Mouse (Mus musculus) 3134 (cell line): ENCODE measurements around the gene Reep1.

Experiments used
- DNase-seq: peaks from one replicate; pipeline ENCODE4 v3.0.0-alpha.2; 2011; ENCODE audit warnings: low spot score; ENCODE audit not compliant: insufficient read length; ENCODE audit errors: extremely low read depth

The Reep1 gene

GRCm38 (mm10) chr6:71707511-71708501 lies at the start of gene Reep1:
Reep1 (plus strand) TSS chr6:71707561.
- no peak for DNase-seq

- DNase-seq, result no peak
These were observed 49.1 kb upstream of the Reep1 start for GRCm38 (mm10) chr6:71658290-71658689.

- no peak for DNase-seq
These were observed 42.9 kb upstream of the Reep1 start for GRCm38 (mm10) chr6:71664511-71664910.

- no peak for DNase-seq
These were observed 34.2 kb upstream of the Reep1 start for GRCm38 (mm10) chr6:71673166-71673565.

- DNase-seq, result no peak
These were observed 28.5 kb upstream of the Reep1 start for GRCm38 (mm10) chr6:71678891-71679290.

- DNase-seq, result no peak
These were observed 12.2 kb upstream of the Reep1 start for GRCm38 (mm10) chr6:71695150-71695549.

GRCm38 (mm10) chr6:71695599-71695998 lies 11.8 kb upstream of the Reep1 start:
- no peak for DNase-seq

GRCm38 (mm10) chr6:71706871-71707270 lies 490 bp upstream of the Reep1 start:
- no peak for DNase-seq

GRCm38 (mm10) chr6:71708528-71708927 lies 1.2 kb downstream of the Reep1 start:
- DNase-seq, result no peak

GRCm38 (mm10) chr6:71710323-71710722 lies 3.0 kb downstream of the Reep1 start:
- DNase-seq, result no peak

- no peak for DNase-seq
These were observed 3.8 kb downstream of the Reep1 start for GRCm38 (mm10) chr6:71711201-71711600.

- DNase-seq, result no peak
These were observed 6.2 kb downstream of the Reep1 start for GRCm38 (mm10) chr6:71713532-71713931.

- DNase-seq, result no peak
These were observed 7.6 kb downstream of the Reep1 start for GRCm38 (mm10) chr6:71715006-71715405.

GRCm38 (mm10) chr6:71716434-71716833 lies 9.1 kb downstream of the Reep1 start:
- no peak for DNase-seq

- no peak for DNase-seq
These were observed 11.0 kb downstream of the Reep1 start for GRCm38 (mm10) chr6:71718322-71718721.

GRCm38 (mm10) chr6:71719302-71719701 lies 11.9 kb downstream of the Reep1 start:
- DNase-seq, result no peak

GRCm38 (mm10) chr6:71722988-71723387 lies 15.6 kb downstream of the Reep1 start:
- DNase-seq, result no peak

GRCm38 (mm10) chr6:71723555-71723954 lies 16.2 kb downstream of the Reep1 start:
- DNase-seq, result peak; percentile 54

GRCm38 (mm10) chr6:71726710-71727109 lies 19.3 kb downstream of the Reep1 start:
- no peak for DNase-seq

GRCm38 (mm10) chr6:71728306-71728705 lies 20.9 kb downstream of the Reep1 start:
- no peak for DNase-seq

GRCm38 (mm10) chr6:71734910-71735599 lies 27.7 kb downstream of the Reep1 start:
- no peak for DNase-seq

- no peak for DNase-seq
These were observed 28.2 kb downstream of the Reep1 start for GRCm38 (mm10) chr6:71735600-71736010.
